In the genomic region with DNA sequence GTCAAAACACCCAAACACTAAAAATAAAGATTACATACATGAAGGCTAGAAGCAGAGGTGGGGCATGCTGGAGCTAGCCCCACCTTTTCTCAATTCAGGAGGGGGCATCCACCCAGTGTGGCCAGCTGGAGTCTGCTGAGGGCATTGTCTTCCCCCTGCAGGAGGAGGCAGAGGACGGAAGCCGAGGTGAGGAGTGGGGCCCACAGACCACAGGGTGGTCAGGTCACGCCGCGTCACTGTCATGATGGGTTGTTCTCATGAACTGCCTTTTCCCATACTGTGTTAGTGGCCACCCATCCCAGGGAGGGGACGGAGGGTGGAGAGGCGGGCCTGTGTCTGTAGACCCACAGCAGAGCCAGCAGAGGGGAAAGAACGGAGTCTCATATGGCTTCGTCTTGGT, we compare ENCODE assay signal across 20 mouse cellular contexts.
"Had no signal": no experiment of that assay in that cellular context is flagged by ENCODE, and none has a peak within 500 bp of the region (broad histone marks: within the 10 kb centered on the region; RNA-seq: fewer than 3 reads in every experiment).

No protein-coding gene starts in this region.

- DNase-seq: kidney, adult 2 months; kidney, postnatal 25 days; layer of hippocampus, adult 9-11 months; lung, adult 2 months; lung, postnatal 14 days; lung, postnatal 4 days; right cerebral cortex, postnatal 25 days; spleen, adult 18-20 months; thymus, adult 2 months; thymus, postnatal 14 days had no signal

- H3K9ac ChIP-seq: limb, embryonic 13.5 days; midbrain, embryonic 13.5 days had no signal

- H3K4me2 ChIP-seq: limb, embryonic 13.5 days; midbrain, embryonic 13.5 days had no signal

- H3K27me3 ChIP-seq: limb, embryonic 13.5 days; midbrain, embryonic 13.5 days had no signal

- H3K27ac ChIP-seq: kidney, postnatal 0 days; layer of hippocampus, adult 2 months; limb, embryonic 10.5 days; limb, embryonic 13.5 days; midbrain, embryonic 10.5 days; midbrain, embryonic 13.5 days; stomach, postnatal 0 days had no signal

- H3K4me1 ChIP-seq: midbrain, embryonic 13.5 days had no signal

- H3K4me3 ChIP-seq: layer of hippocampus, adult 2 months; limb, embryonic 10.5 days; limb, embryonic 13.5 days; midbrain, embryonic 10.5 days; midbrain, embryonic 13.5 days; myocyte had no signal

- ATAC-seq: intestine, embryonic 16.5 days; midbrain, embryonic 13.5 days; midbrain, embryonic 16.5 days had no signal

- H3K9me3 ChIP-seq: limb, embryonic 10.5 days; limb, embryonic 13.5 days; midbrain, embryonic 10.5 days; midbrain, embryonic 13.5 days had no signal
